ENCODE assay signal across 8 mouse cellular contexts in genomic region chr5:117780681-117781080, GRCm38 (mm10). TPM values are rescaled to one million over a fixed set of nuclear protein-coding genes. Genes with fewer than 3 reads are reported as not detected.
DNase-seq lines count a peak whose midpoint lies in the region; ATAC-seq and TF ChIP-seq lines count a peak whose summit lies in the region.

Gene Nos1 (plus strand): TSS chr5:117781032.

- no peak for TF ChIP-seq CTCF in intestine, postnatal 0 days (IDR thresholded peaks at IDR 0.05; ENCODE audit: low read depth)
- TF ChIP-seq CTCF in thymus, adult 2 months (IDR thresholded peaks at IDR 0.05; ENCODE audit: borderline replicate concordance, control insufficient read depth, extremely low read depth, insufficient read depth, low read length, poor library complexity): no peak

- no peak for TF ChIP-seq POLR2A in thymus, adult 2 months (IDR thresholded peaks at IDR 0.05; ENCODE audit: control insufficient read depth, extremely low read depth, insufficient read depth, low read length, poor library complexity)

- 16% methylated on average over 10 of the region's 10 CpGs for WGBS in hindbrain, embryonic 13.5 days
- WGBS in limb, embryonic 10.5 days: 6% methylated on average over 10 of the region's 10 CpGs
- WGBS in intestine, postnatal 0 days: 30% methylated on average over 9 of the region's 10 CpGs
- 58% methylated on average over 10 of the region's 10 CpGs for WGBS in thymus, adult 2 months

- H3K4me2 ChIP-seq in hindbrain, embryonic 13.5 days: no peak within 1 kb of the TSS
- no peak within 1 kb of the TSS for H3K4me2 ChIP-seq in intestine, postnatal 0 days (replicated peaks; ENCODE audit: low read depth)

- H3K36me3 ChIP-seq in hindbrain, embryonic 13.5 days: no peaks in the 10 kb centered on the region
- no peaks in the 10 kb centered on the region for H3K36me3 ChIP-seq in limb, embryonic 10.5 days
- H3K36me3 ChIP-seq in intestine, postnatal 0 days (ENCODE audit: control insufficient read depth, insufficient read depth): no peaks in the 10 kb centered on the region
- no peaks in the 10 kb centered on the region for H3K36me3 ChIP-seq in thymus, adult 2 months (ENCODE audit: control insufficient read depth, insufficient read depth, low read length)

- 0 out of 2 replicates have a peak within 1 kb of the TSS, but pooled peaks have one; percentile 35 for H3K9ac ChIP-seq in hindbrain, embryonic 13.5 days
- H3K9ac ChIP-seq in intestine, postnatal 0 days (ENCODE audit: low read depth, low read length): no peak within 1 kb of the TSS

- H3K4me3 ChIP-seq in hindbrain, embryonic 13.5 days: no peak within 1 kb of the TSS
- peak within 1 kb of the TSS; percentile 29 for H3K4me3 ChIP-seq in limb, embryonic 10.5 days
- H3K4me3 ChIP-seq in intestine, postnatal 0 days (ENCODE audit: low read depth, low read length): no peak within 1 kb of the TSS
- H3K4me3 ChIP-seq in thymus, adult 2 months (ENCODE audit: control insufficient read depth, insufficient read depth, low read length): no peak within 1 kb of the TSS

- no peak for ATAC-seq in hindbrain, embryonic 13.5 days (ENCODE audit: low FRiP score)
- no peak for ATAC-seq in intestine, postnatal 0 days

- peak within 1 kb of the TSS; percentile 2; the same call in 1 of the 2 replicates for H3K27ac ChIP-seq in hindbrain, embryonic 13.5 days
- peak within 1 kb of the TSS; percentile 80 for H3K27ac ChIP-seq in limb, embryonic 10.5 days
- H3K27ac ChIP-seq in intestine, postnatal 0 days (ENCODE audit: low read depth, low read length): no peak within 1 kb of the TSS
- no peak within 1 kb of the TSS for H3K27ac ChIP-seq in thymus, adult 2 months (ENCODE audit: control insufficient read depth, insufficient read depth, low read length)

- no peaks in the 10 kb centered on the region for H3K27me3 ChIP-seq in hindbrain, embryonic 13.5 days
- H3K27me3 ChIP-seq in limb, embryonic 10.5 days (ENCODE audit: low read depth, poor library complexity, severe bottlenecking): peaks cover 12% of the 10 kb centered on the region; the same call in 1 of the 2 replicates
- H3K27me3 ChIP-seq in intestine, postnatal 0 days (replicated peaks; ENCODE audit: control insufficient read depth, insufficient read depth, low read length): no peaks in the 10 kb centered on the region
- H3K27me3 ChIP-seq in thymus, adult 2 months (ENCODE audit: control insufficient read depth, insufficient read depth, low read length): no peaks in the 10 kb centered on the region

- DNase-seq in frontal cortex, adult 2 months (ENCODE audit: extremely low spot score in 1 of 2, low spot score in 1 of 2): no peak
- DNase-seq in frontal cortex, postnatal 10 days (ENCODE audit: low spot score in 2 of 2): no peak
- DNase-seq in embryo, embryonic 9.5 days (ENCODE audit: extremely low spot score): peak; percentile 23
- peak; percentile 72 for DNase-seq in limb, embryonic 10.5 days (ENCODE audit: low spot score)
- DNase-seq in frontal cortex, postnatal 25 days (ENCODE audit: low spot score in 2 of 2): no peak
- no peak for DNase-seq in thymus, adult 2 months

- peaks cover 7% of the 10 kb centered on the region for H3K4me1 ChIP-seq in hindbrain, embryonic 13.5 days (replicated peaks)
- H3K4me1 ChIP-seq in limb, embryonic 10.5 days: peaks cover 20% of the 10 kb centered on the region
- no peaks in the 10 kb centered on the region for H3K4me1 ChIP-seq in intestine, postnatal 0 days (replicated peaks; ENCODE audit: control insufficient read depth, insufficient read depth, low read length)
- H3K4me1 ChIP-seq in thymus, adult 2 months (replicated peaks; ENCODE audit: control insufficient read depth, insufficient read depth, low read length): no peaks in the 10 kb centered on the region

- H3K9me3 ChIP-seq in hindbrain, embryonic 13.5 days: no peaks in the 10 kb centered on the region
- H3K9me3 ChIP-seq in limb, embryonic 10.5 days (replicated peaks): no peaks in the 10 kb centered on the region
- H3K9me3 ChIP-seq in intestine, postnatal 0 days (ENCODE audit: control insufficient read depth): no peaks in the 10 kb centered on the region

RNA-seq across cellular contexts. Expression of gene Nos1, which starts in this region (rescaled TPM):
- polyA plus RNA-seq in frontal cortex, adult 2 months (2012; rRNA removed): 14.6 and 17.0 TPM in 2 replicates
- 1.6 and 1.7 TPM in 2 replicates for polyA plus RNA-seq in hindbrain, embryonic 13.5 days (2015; fragmentation: Nextera tagmentation; extraction: Ambion mirVana)
- 0.26 and 0.50 TPM in 2 replicates for polyA plus RNA-seq in limb, embryonic 10.5 days (2016; fragmentation: Nextera tagmentation; extraction: Ambion mirVana)
- polyA plus RNA-seq in intestine, postnatal 0 days (2015; fragmentation: Nextera tagmentation; extraction: Ambion mirVana): 0.81 and 0.86 TPM in 2 replicates
- 0.35 and 0.75 TPM in 2 replicates for polyA plus RNA-seq in thymus, adult 2 months (2012; rRNA removed)

Comparison
In these comparisons a context has a peak if more than half of its experiments do, and no peak if none do; other contexts are left out.
1. Peak in DNase-seq, H3K4me3 ChIP-seq and H3K27ac ChIP-seq in limb, embryonic 10.5 days; RNA of the gene not detected or under 1 TPM.